Mouse (Mus musculus) urinary bladder, postnatal 14 days (tissue): ENCODE data around the gene Gm14692.
"Not testable (repeated sequence)": the region's sequence is repeated elsewhere in the genome, so short reads cannot be mapped to it uniquely, and the experiment has no call there.

Experiments used
- DNase-seq: peaks from one replicate; pipeline ENCODE4 v3.0.0; 2021; ENCODE audit warnings: low spot score

The Gm14692 gene

GRCm38 (mm10) chrX:67695398-67695797 is at the start of gene Gm14692:
Gm14692 (plus strand) TSS chrX:67695698.
- not testable (repeated sequence) for DNase-seq

- not testable (repeated sequence) for DNase-seq
These were observed 2.0 kb upstream of the Gm14692 start, which contains the start of gene Gm1140 for GRCm38 (mm10) chrX:67693462-67693861. Gm1140 (minus strand) TSS chrX:67693562.
